Mouse (Mus musculus): ENCODE data around the gene Erbb3. TPM values are rescaled to one million over a fixed set of nuclear protein-coding genes. Genes with fewer than 3 reads are reported as not detected.
"Not testable (repeated sequence)": the region's sequence is repeated elsewhere in the genome, so short reads cannot be mapped to it uniquely, and the experiment has no call there.

Erbb3 gene
- 1.5 and 1.8 TPM in 2 replicates for polyA plus RNA-seq (2014; fragmentation: Nextera tagmentation; extraction: Ambion mirVana)

DNA sequence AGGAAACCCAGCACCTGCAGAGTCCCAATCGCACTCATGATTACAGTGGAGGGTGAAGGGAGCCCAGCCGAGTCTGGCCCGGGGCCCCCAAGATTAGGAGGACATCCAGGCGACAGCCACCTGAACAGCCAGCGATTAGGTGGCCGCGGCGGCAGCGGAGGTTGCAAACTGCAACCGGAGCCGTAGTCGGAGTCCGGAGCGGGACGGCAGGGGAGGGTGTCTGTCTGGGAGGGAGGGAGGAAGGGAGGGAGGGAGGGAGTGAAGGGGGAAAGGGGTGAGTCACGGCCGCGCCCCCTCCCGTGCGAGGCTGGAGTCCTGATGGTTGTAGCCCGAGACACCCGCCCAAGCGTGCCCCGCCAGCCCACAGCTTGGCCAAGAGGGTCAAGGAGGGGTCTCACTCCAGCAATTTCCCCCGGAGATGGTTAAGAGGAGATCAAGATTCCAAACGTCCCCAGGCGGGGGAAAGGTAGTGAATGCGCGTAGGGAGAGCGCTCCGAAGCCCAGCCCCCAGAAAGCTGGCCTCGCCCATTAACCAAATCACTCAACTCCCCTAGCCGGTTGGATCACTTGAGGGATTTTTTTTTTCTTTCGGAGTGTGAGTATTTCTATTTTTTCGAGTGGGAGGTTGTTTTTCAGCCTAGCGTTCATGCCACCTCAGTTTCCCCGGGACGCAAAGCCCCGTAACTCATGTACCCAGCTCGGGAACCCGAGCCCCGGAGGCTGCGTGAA, at the start of gene Erbb3:
TSS of gene Erbb3 (minus strand) at position 189 of the 729 bp plus-strand sequence.
- H3K27me3 ChIP-seq (ENCODE audit: control insufficient read depth, insufficient read depth, low read length), result peaks cover 49% of the 10 kb centered on the region
- H3K36me3 ChIP-seq (replicated peaks; ENCODE audit: control insufficient read depth, insufficient read depth), result no peaks in the 10 kb centered on the region
- no peaks in the 10 kb centered on the region for H3K9me3 ChIP-seq (ENCODE audit: control insufficient read depth, low read length)
- no peak within 1 kb of the TSS for H3K27ac ChIP-seq
- H3K4me3 ChIP-seq (replicated peaks; ENCODE audit: low read length), result peak within 1 kb of the TSS; percentile 64
- ATAC-seq (ENCODE audit: low FRiP score), result peak; percentile 28; the same call in 1 of the 2 replicates
- DNase-seq (ENCODE audit: low spot score), result peak; percentile 32
- peak within 1 kb of the TSS; percentile 55 for H3K9ac ChIP-seq
- peaks cover 7% of the 10 kb centered on the region; the same call in 1 of the 2 replicates for H3K4me1 ChIP-seq (replicated peaks; ENCODE audit: control insufficient read depth, insufficient read depth, low read length)
- peak within 1 kb of the TSS; percentile 99 for H3K4me2 ChIP-seq (replicated peaks)
- under 1% methylated on average over 35 of the region's 43 CpGs for WGBS

DNA sequence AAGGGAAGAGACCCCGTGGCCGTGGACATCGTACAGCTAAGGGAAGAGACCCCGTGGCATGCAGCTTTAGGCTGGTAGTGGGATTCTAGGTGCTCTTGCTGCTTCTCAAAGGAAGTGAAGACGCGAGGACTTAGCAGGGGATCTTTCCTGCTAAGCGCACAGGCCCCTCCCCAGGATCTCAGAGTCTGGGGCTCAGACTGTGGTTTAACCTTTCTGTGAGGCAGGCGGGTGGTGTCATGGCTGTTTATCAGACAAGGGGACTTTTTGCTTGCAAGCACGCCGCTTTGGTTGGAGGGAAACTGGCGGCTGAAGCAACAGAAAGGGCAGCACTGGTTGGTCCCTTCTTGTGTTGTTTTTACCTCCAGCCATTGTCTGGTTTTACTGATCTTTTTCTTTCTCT, 47.6 kb upstream of the Erbb3 start:
- Histone ChIP-seq H3K36me3 (replicated peaks; ENCODE audit: control insufficient read depth, insufficient read depth) (peaks cover 87% of the 10 kb centered on the region), H3K4me1 (replicated peaks; ENCODE audit: control insufficient read depth, insufficient read depth, low read length) (no peaks in the 10 kb centered on the region; the same call in 1 of the 2 replicates), H3K27me3 (ENCODE audit: control insufficient read depth, insufficient read depth, low read length) (no peaks in the 10 kb centered on the region), H3K9me3 (ENCODE audit: control insufficient read depth, low read length) (no peaks in the 10 kb centered on the region), H3K4me3 (replicated peaks; ENCODE audit: low read length) (no peak overlapping the region), H3K27ac (no peak overlapping the region), H3K4me2 (replicated peaks) (peak overlapping the region; percentile 22; the same call in 1 of the 2 replicates), H3K9ac (peak overlapping the region; percentile 24; the same call in 1 of the 2 replicates)
- DNase-seq (ENCODE audit: low spot score) (no peak), ATAC-seq (ENCODE audit: low FRiP score) (no peak)
- WGBS, result 12% methylated on average over 11 of the region's 11 CpGs

DNA sequence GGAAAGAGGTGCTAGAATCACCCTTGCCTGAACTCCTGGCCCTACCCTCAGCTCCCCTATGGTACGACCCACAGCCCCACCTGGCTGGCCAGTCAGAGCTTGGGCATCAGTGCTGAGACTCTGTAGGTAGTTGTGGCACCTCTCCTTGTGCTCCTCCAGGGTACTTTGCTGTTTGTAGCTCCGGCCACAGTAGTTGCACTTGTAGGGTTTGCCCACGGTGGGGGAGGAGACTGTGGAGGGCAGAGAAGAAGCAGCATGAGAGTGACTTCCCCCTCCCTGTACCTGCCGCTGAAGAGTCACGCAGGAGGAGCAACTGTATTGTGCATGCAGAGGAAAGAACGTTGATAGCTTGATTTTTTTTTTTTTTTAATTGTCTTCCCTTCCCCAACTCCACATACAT, 47.1 kb upstream of the Erbb3 start:
- Histone ChIP-seq H3K4me2 (replicated peaks) (peak overlapping the region; percentile 22; the same call in 1 of the 2 replicates), H3K4me3 (replicated peaks; ENCODE audit: low read length) (no peak overlapping the region), H3K27me3 (ENCODE audit: control insufficient read depth, insufficient read depth, low read length) (no peaks in the 10 kb centered on the region), H3K4me1 (replicated peaks; ENCODE audit: control insufficient read depth, insufficient read depth, low read length) (no peaks in the 10 kb centered on the region; the same call in 1 of the 2 replicates), H3K36me3 (replicated peaks; ENCODE audit: control insufficient read depth, insufficient read depth) (peaks cover 86% of the 10 kb centered on the region), H3K27ac (no peak overlapping the region), H3K9ac (peak overlapping the region; percentile 24; the same call in 1 of the 2 replicates), H3K9me3 (ENCODE audit: control insufficient read depth, low read length) (no peaks in the 10 kb centered on the region)
- 49% methylated on average over 6 of the region's 6 CpGs for WGBS
- DNase-seq (ENCODE audit: low spot score), result no peak
- no peak for ATAC-seq (ENCODE audit: low FRiP score)

DNA sequence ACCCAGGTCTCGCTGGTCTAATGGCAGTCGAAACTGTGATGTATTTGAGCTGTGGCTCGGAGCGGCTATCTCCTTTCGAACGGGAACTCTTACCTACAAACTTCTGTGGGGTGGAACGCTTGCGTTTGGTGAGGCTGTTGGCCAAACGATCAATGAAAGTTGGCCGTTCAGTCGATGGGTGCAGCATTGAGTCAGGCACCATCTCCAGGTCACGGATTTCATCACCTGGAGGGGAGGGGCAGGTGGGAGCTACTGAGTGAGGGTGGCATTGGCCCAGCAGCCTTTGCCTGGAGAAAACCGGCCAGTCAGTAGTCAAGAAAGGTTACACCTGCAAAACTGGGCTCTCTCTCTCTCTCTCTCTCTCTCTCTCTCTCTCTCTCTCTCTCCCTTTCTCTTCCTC, 46.2 kb upstream of the Erbb3 start:
- Histone ChIP-seq H3K27me3 (ENCODE audit: control insufficient read depth, insufficient read depth, low read length) (no peaks in the 10 kb centered on the region), H3K27ac (no peak overlapping the region), H3K9me3 (ENCODE audit: control insufficient read depth, low read length) (no peaks in the 10 kb centered on the region), H3K4me2 (replicated peaks) (no peak overlapping the region), H3K9ac (no peak overlapping the region), H3K4me3 (replicated peaks; ENCODE audit: low read length) (no peak overlapping the region), H3K4me1 (replicated peaks; ENCODE audit: control insufficient read depth, insufficient read depth, low read length) (no peaks in the 10 kb centered on the region; the same call in 1 of the 2 replicates), H3K36me3 (replicated peaks; ENCODE audit: control insufficient read depth, insufficient read depth) (peaks cover 77% of the 10 kb centered on the region)
- WGBS, result 94% methylated on average over 13 of the region's 13 CpGs
- ATAC-seq (ENCODE audit: low FRiP score), result no peak
- no peak for DNase-seq (ENCODE audit: low spot score)

DNA sequence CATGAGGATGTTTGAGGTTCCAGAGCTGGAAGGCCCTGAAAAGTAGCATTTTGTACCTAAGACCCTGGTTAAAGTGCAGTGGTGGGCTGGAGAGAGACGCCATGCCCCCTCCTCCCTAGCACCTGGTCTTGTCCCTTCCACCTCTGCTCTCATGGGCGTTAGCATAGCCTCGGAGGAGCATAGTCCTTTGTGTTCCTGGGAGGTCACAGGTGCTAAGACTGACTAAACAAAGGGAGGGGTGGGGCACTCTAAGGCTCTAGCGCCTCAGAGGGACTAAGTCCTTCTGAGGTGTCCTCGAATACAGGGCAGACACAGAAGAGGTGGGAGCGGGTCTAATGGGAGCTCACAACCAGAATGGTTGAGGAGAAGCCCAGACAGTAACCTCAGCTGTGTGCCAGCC, 42.1 kb upstream of the Erbb3 start:
- no peak overlapping the region for H3K4me2 ChIP-seq (replicated peaks)
- H3K4me3 ChIP-seq (replicated peaks; ENCODE audit: low read length), result no peak overlapping the region
- H3K27ac ChIP-seq, result no peak overlapping the region
- no peaks in the 10 kb centered on the region for H3K4me1 ChIP-seq (replicated peaks; ENCODE audit: control insufficient read depth, insufficient read depth, low read length)
- H3K9ac ChIP-seq, result no peak overlapping the region
- H3K9me3 ChIP-seq (ENCODE audit: control insufficient read depth, low read length), result no peaks in the 10 kb centered on the region
- H3K27me3 ChIP-seq (ENCODE audit: control insufficient read depth, insufficient read depth, low read length), result no peaks in the 10 kb centered on the region
- ATAC-seq (ENCODE audit: low FRiP score) (no peak), DNase-seq (ENCODE audit: low spot score) (no peak)
- peaks cover 42% of the 10 kb centered on the region for H3K36me3 ChIP-seq (replicated peaks; ENCODE audit: control insufficient read depth, insufficient read depth)
- 28% methylated on average over 6 of the region's 6 CpGs for WGBS

DNA sequence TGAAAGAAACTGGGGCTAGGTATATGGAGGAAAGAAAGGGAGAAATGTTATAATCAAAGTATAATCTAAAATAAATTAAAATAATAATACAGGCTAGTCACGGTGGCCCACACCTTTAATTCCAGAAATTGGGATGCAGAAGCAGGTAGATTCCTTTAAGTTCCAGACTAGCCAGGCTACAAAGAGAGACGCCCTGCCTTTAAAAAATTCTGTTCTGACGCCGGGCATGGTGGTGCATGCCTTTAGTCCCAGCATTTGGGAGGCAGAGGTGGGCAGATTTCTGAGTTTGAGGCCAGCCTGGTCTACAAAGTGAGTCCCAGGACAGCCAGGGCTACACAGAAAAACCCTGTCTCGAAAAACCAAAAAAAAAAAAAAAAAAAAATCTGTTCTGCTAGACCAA, 40.9 kb upstream of the Erbb3 start:
- 88% methylated on average over 5 of the region's 5 CpGs for WGBS
- not testable (repeated sequence) for ATAC-seq (ENCODE audit: low FRiP score); H3K4me1 ChIP-seq (replicated peaks; ENCODE audit: control insufficient read depth, insufficient read depth, low read length); H3K4me2 ChIP-seq (replicated peaks); DNase-seq (ENCODE audit: low spot score); H3K27ac ChIP-seq; H3K4me3 ChIP-seq (replicated peaks; ENCODE audit: low read length); H3K27me3 ChIP-seq (ENCODE audit: control insufficient read depth, insufficient read depth, low read length); H3K9ac ChIP-seq; H3K9me3 ChIP-seq (ENCODE audit: control insufficient read depth, low read length)
- H3K36me3 ChIP-seq (replicated peaks; ENCODE audit: control insufficient read depth, insufficient read depth), result peaks cover 31% of the 10 kb centered on the region

DNA sequence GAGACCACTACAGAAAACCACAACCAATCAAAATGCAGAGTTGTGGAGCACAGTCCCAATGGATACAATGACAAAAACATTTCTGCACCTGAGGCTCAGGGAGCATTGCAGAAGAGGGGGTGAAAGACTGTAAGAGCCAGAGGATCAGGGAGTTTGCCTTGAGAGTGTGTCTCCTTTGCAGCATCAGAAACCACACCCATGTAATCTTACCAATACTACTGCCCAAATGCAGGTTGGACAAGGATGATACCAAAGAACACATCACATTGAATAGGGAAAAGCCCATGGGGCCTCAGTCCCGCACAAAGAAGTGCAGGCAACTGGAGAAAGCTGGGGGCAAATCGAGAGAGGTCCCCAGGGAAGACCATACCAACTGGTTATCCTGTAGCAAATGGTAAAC, 40.3 kb upstream of the Erbb3 start:
- no peak overlapping the region for H3K9ac ChIP-seq
- WGBS, result 63% methylated on average over 2 of the region's 2 CpGs
- H3K9me3 ChIP-seq (ENCODE audit: control insufficient read depth, low read length), result no peaks in the 10 kb centered on the region
- peaks cover 6% of the 10 kb centered on the region for H3K4me1 ChIP-seq (replicated peaks; ENCODE audit: control insufficient read depth, insufficient read depth, low read length)
- no peaks in the 10 kb centered on the region for H3K27me3 ChIP-seq (ENCODE audit: control insufficient read depth, insufficient read depth, low read length)
- no peak overlapping the region for H3K27ac ChIP-seq
- H3K4me3 ChIP-seq (replicated peaks; ENCODE audit: low read length), result no peak overlapping the region
- H3K36me3 ChIP-seq (replicated peaks; ENCODE audit: control insufficient read depth, insufficient read depth), result peaks cover 31% of the 10 kb centered on the region
- H3K4me2 ChIP-seq (replicated peaks), result no peak overlapping the region
- DNase-seq (ENCODE audit: low spot score) (no peak), ATAC-seq (ENCODE audit: low FRiP score) (no peak)

DNA sequence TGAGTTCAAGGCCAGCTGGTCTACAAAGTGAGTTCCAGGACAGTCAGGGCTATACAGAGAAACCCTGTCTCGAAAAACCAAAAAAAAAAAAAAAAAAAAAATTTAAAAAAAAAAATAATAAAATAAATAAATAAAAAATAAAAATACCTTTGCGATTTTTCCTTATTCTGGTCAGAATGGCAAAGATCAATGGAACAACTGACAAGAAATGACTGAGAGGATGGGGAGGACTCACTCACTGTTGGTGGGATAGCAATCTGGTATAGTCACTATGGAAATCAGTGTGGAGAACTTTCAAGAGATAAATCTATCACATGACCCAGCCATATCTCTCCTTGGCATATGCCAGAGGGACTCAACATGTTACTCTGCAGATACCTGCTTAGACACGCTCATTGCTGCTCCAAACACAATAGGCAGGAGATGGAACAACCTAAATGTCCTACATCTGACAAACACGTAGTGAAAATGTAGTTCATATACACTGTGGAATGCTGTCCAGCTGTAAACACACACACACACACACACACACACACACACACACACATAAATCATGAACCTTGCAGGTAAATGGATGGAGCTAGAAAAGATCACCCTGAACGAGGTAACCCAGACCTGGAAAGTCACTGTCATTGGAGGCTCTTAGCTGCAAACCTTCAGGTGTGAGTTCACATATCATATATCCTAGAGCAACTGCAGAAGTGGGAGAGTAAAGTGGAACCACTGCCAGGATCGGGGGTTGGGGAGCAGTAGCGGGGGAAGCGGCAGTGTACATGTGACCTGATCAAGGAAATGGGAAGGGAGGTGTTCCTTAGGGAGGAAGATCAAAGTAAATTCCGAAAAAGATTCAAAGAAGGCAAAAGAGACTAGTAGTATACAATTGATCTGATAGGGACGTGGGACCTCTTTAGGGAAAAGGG, 38.2 kb upstream of the Erbb3 start:
- Histone ChIP-seq H3K4me3 (replicated peaks; ENCODE audit: low read length) (no peak overlapping the region), H3K36me3 (replicated peaks; ENCODE audit: control insufficient read depth, insufficient read depth) (peaks cover 29% of the 10 kb centered on the region), H3K27ac (peak overlapping the region; percentile 83; the same call in 1 of the 2 replicates), H3K27me3 (ENCODE audit: control insufficient read depth, insufficient read depth, low read length) (no peaks in the 10 kb centered on the region), H3K4me1 (replicated peaks; ENCODE audit: control insufficient read depth, insufficient read depth, low read length) (peaks cover 6% of the 10 kb centered on the region), H3K9ac (no peak overlapping the region), H3K9me3 (ENCODE audit: control insufficient read depth, low read length) (no peaks in the 10 kb centered on the region), H3K4me2 (replicated peaks) (no peak overlapping the region; the same call in 1 of the 2 replicates)
- ATAC-seq (ENCODE audit: low FRiP score) (no peak), DNase-seq (ENCODE audit: low spot score) (no peak)
- 87% methylated on average over 10 of the region's 10 CpGs for WGBS
